Mouse (Mus musculus) lung, embryonic 14.5 days (tissue): ENCODE data around the gene Polrmt. TPM values are rescaled to one million over a fixed set of nuclear protein-coding genes. Genes with fewer than 3 reads are reported as not detected.

Experiments used
- ATAC-seq: fragments of 200-750 bp; cut with Nextera tagmentation; 2 replicates; pipeline ENCODE4 v1.8.0; 2017; ENCODE audit warnings: mild to moderate bottlenecking, moderate TSS enrichment, moderate library complexity; ENCODE audit not compliant: insufficient read depth
- DNase-seq: peaks from one replicate; pipeline ENCODE4 v3.0.0-alpha.2; 2015
- H3K27ac ChIP-seq: fragments of 300-500 bp; sonication (generic); 2 replicates; pipeline ENCODE4 v1.5.1; 2014; ENCODE audit warnings: low read depth, mild to moderate bottlenecking, moderate library complexity
- H3K27me3 ChIP-seq: fragments of 300-500 bp; sonication (generic); 2 replicates; pipeline ENCODE4 v1.6.1; 2014; ENCODE audit warnings: low read length, control low read depth; ENCODE audit not compliant: insufficient read depth
- H3K36me3 ChIP-seq: fragments of 300-500 bp; sonication (generic); 2 replicates; pipeline ENCODE4 v1.6.1; 2014; ENCODE audit warnings: control low read depth; ENCODE audit not compliant: insufficient read depth
- H3K4me1 ChIP-seq: fragments of 300-500 bp; sonication (generic); 2 replicates; pipeline ENCODE4 v1.6.1; 2014; ENCODE audit warnings: antibody characterized with exemption, control low read depth; ENCODE audit not compliant: insufficient read depth
- H3K4me2 ChIP-seq: fragments of 300-500 bp; sonication (generic); 2 replicates; pipeline ENCODE4 v1.6.1; 2014; ENCODE audit warnings: mild to moderate bottlenecking
- H3K4me3 ChIP-seq: fragments of 300-500 bp; sonication (generic); 2 replicates; pipeline ENCODE4 v1.5.1; 2014; ENCODE audit warnings: low read depth, low read length
- H3K9ac ChIP-seq: fragments of 300-500 bp; sonication (generic); 2 replicates; pipeline ENCODE4 v1.6.1; 2014
- H3K9me3 ChIP-seq: fragments of 300-500 bp; sonication (generic); 2 replicates; pipeline ENCODE4 v1.6.1; 2016; ENCODE audit warnings: low read depth, low read length, control low read depth
- CTCF ChIP-seq: IDR thresholded peaks from 2 replicates; pipeline ENCODE4 v1.5.1; 2016; ENCODE audit warnings: antibody characterized with exemption, low read depth
- WGBS: fragments of 180-500 bp; shearing (Covaris S2); extraction: QIAGEN DNeasy Blood & Tissue Kit; methylation state at CpG from one replicate; pipeline ENCODE4 v1.1.7; 2014; 5-methylcytosine and 5-hydroxymethylcytosine counted together
- polyA plus RNA-seq: library from polyadenylated mRNA; unstranded; fragments of >200 nt; fragmentation: Nextera tagmentation; extraction: Ambion mirVana; gene quantifications from 2 replicates; pipeline ENCODE4 v1.2.1, GENCODE M21; 2014

Gene Polrmt
- polyA plus RNA-seq, 1 experiment from 2014 or later = 44.2 TPM

GRCm38 (mm10) chr10:79716254-79716987, 30.0 kb downstream of the Polrmt start, which contains the start of gene Hcn2:
TSS of gene Hcn2 (plus strand) at chr10:79716634.
- ATAC-seq (peak; percentile 16; the same call in 1 of the 2 replicates), DNase-seq (no peak)
- Histone ChIP-seq H3K4me2 (peak within 1 kb of the TSS; percentile 96), H3K27ac (no peak within 1 kb of the TSS), H3K36me3 (peaks cover 9% of the 10 kb centered on the region), H3K27me3 (peaks cover 41% of the 10 kb centered on the region), H3K9ac (no peak within 1 kb of the TSS; the same call in 1 of the 2 replicates), H3K9me3 (no peaks in the 10 kb centered on the region), H3K4me1 (0 out of 2 replicates have a peak, but pooled peaks cover 4% of the 10 kb centered on the region), H3K4me3 (peak within 1 kb of the TSS; percentile 55)
- 1% methylated on average over 54 of the region's 91 CpGs for WGBS
- no peak for TF ChIP-seq CTCF

GRCm38 (mm10) chr10:79714996-79715395, 31.4 kb downstream of the Polrmt start:
- no peak for ATAC-seq
- Histone ChIP-seq H3K9ac (no peak overlapping the region), H3K36me3 (peaks cover 23% of the 10 kb centered on the region), H3K4me1 (0 out of 2 replicates have a peak, but pooled peaks cover 4% of the 10 kb centered on the region), H3K9me3 (no peaks in the 10 kb centered on the region), H3K4me2 (no peak overlapping the region), H3K4me3 (no peak overlapping the region), H3K27me3 (peaks cover 41% of the 10 kb centered on the region), H3K27ac (no peak overlapping the region)
- DNase-seq = no peak
- TF ChIP-seq CTCF = no peak
- WGBS = 55% methylated on average over 4 of the region's 4 CpGs

DNA sequence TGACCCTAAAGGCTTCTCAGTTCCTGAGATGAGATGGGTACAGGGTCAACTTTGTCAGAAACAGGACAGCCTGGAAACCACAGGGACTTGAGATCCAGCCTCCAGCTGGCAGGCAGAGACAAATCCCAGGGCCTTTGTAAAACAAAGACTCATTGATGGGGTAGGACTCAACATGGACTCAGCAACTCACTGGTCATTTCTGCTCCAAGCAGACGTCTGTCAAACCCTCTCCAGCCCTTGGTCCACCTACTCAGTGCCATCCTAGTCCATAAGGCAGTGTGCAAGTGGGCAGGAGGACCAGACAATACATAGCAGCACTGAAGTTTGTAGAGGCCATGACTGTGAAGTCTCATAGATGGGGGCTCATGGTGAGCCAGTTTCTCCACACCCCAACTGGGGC, 33.2 kb downstream of the Polrmt start:
- H3K36me3 ChIP-seq = peaks cover 39% of the 10 kb centered on the region
- H3K4me2 ChIP-seq = no peak overlapping the region
- no peaks in the 10 kb centered on the region for H3K9me3 ChIP-seq
- TF ChIP-seq CTCF = no peak
- ATAC-seq = no peak
- no peak overlapping the region for H3K27ac ChIP-seq
- 24% methylated on average over 1 of the region's 1 CpGs for WGBS
- DNase-seq = no peak
- peaks cover 32% of the 10 kb centered on the region for H3K27me3 ChIP-seq
- H3K9ac ChIP-seq = no peak overlapping the region
- 0 out of 2 replicates have a peak, but pooled peaks cover 4% of the 10 kb centered on the region for H3K4me1 ChIP-seq
- no peak overlapping the region for H3K4me3 ChIP-seq

GRCm38 (mm10) chr10:79712499-79713126, 33.8 kb downstream of the Polrmt start:
- peak; percentile 79 for TF ChIP-seq CTCF
- Histone ChIP-seq H3K9ac (no peak overlapping the region), H3K4me2 (no peak overlapping the region), H3K27ac (no peak overlapping the region), H3K4me3 (no peak overlapping the region), H3K9me3 (no peaks in the 10 kb centered on the region), H3K27me3 (peaks cover 27% of the 10 kb centered on the region), H3K36me3 (peaks cover 44% of the 10 kb centered on the region), H3K4me1 (0 out of 2 replicates have a peak, but pooled peaks cover 4% of the 10 kb centered on the region)
- ATAC-seq (peak; percentile 63; the same call in 1 of the 2 replicates), DNase-seq (peak; percentile 88)
- WGBS = 15% methylated on average over 4 of the region's 6 CpGs

DNA sequence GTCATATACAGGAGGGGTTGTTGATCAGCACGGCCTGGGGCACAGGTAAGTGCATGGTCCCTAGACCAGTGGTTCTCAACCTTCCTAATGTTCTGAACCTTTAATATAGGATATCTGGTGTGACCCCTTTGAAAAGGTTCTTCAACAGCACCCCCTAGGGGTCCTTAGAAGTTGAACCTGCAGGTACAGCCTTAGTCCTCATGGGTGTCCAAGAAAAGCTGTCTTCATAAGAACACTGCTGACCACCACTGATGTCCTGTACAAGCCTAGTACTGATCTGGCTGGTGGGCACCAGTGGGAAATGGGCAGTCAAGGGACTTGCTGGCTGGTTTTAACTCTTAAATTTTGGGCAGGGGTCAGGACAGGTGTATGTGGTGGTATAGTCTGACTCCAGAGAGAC, 34.4 kb downstream of the Polrmt start:
- peaks cover 21% of the 10 kb centered on the region for H3K27me3 ChIP-seq
- H3K36me3 ChIP-seq = peaks cover 49% of the 10 kb centered on the region

DNA sequence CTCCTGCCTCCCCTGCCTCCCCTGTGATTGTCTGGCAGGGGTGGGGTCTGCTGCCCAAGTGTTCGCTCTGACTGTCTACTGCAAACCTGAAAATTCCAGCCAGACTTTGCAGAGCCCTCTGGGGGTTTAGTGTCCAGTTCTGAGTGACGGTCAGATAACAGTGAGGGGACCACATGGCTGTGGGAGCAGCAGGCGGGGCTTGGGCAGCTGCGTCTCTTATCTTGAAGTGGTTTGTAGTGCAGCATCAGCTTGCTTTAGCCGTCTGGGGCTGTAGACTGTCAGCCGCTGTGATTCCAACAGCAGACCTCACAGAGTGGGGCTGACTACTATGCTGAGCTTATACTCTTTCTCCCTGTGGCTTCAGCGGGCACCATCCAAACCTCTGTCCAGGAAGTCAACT, 37.1 kb downstream of the Polrmt start:
- peak overlapping the region; percentile 22; the same call in 1 of the 2 replicates for H3K9ac ChIP-seq
- no peak for TF ChIP-seq CTCF
- H3K4me1 ChIP-seq = peaks cover 6% of the 10 kb centered on the region

More for the DNA sequence above, 34.4 kb downstream of the Polrmt start:
- WGBS = 79% methylated on average over 1 of the region's 1 CpGs
- Histone ChIP-seq H3K4me2 (no peak overlapping the region), H3K27ac (no peak overlapping the region), H3K9ac (no peak overlapping the region), H3K9me3 (no peaks in the 10 kb centered on the region), H3K4me1 (0 out of 2 replicates have a peak, but pooled peaks cover under 1% of the 10 kb centered on the region), H3K4me3 (no peak overlapping the region)
- DNase-seq = no peak
- 0 out of 2 replicates have a peak, but pooled peaks have one; percentile 4 for ATAC-seq
- peak; percentile 52 for TF ChIP-seq CTCF

GRCm38 (mm10) chr10:79708668-79709067, 37.7 kb downstream of the Polrmt start:
- Histone ChIP-seq H3K4me1 (peaks cover 6% of the 10 kb centered on the region), H3K4me2 (0 out of 2 replicates have a peak overlapping the region, but pooled peaks have one; percentile 1), H3K36me3 (peaks cover 62% of the 10 kb centered on the region), H3K27me3 (no peaks in the 10 kb centered on the region), H3K9ac (no peak overlapping the region), H3K4me3 (no peak overlapping the region), H3K9me3 (no peaks in the 10 kb centered on the region), H3K27ac (no peak overlapping the region)
- TF ChIP-seq CTCF = no peak
- 83% methylated on average over 21 of the region's 21 CpGs for WGBS
- no peak for DNase-seq
- no peak for ATAC-seq

More for the DNA sequence above, 37.1 kb downstream of the Polrmt start:
- no peak overlapping the region for H3K4me2 ChIP-seq
- H3K27me3 ChIP-seq = no peaks in the 10 kb centered on the region
- DNase-seq = no peak
- H3K4me3 ChIP-seq = no peak overlapping the region
- no peaks in the 10 kb centered on the region for H3K9me3 ChIP-seq
- WGBS = 48% methylated on average over 7 of the region's 7 CpGs
- no peak for ATAC-seq
- peaks cover 62% of the 10 kb centered on the region for H3K36me3 ChIP-seq
- H3K27ac ChIP-seq = no peak overlapping the region
